Mouse (Mus musculus) thymus, adult 2 months (tissue): ENCODE results near the gene Ldlrad3.

ENCODE experiments used
- CTCF ChIP-seq: fragments of 200-500 bp; IDR thresholded peaks from 2 replicates; pipeline ENCODE4 v1.5.1; 2012; ENCODE audit warnings: mild to moderate bottlenecking, control low read depth, low read length, moderate library complexity, borderline replicate concordance; ENCODE audit not compliant: control insufficient read depth, poor library complexity, insufficient read depth; ENCODE audit errors: extremely low read depth
- POLR2A ChIP-seq: fragments of 200-500 bp; IDR thresholded peaks from 2 replicates; pipeline ENCODE4 v1.6.1; 2012; ENCODE audit warnings: mild to moderate bottlenecking, low read length, control low read depth, moderate library complexity; ENCODE audit not compliant: control insufficient read depth, poor library complexity, insufficient read depth; ENCODE audit errors: extremely low read depth

GRCm38 (mm10) chr2:102099702-102100450 is 86.3 kb downstream of the Ldlrad3 start:
- TF ChIP-seq CTCF = no peak
- TF ChIP-seq POLR2A = no peak
